Mouse (Mus musculus): ENCODE results near the gene Nfe2l1. TPM values are rescaled to one million over a fixed set of nuclear protein-coding genes. Genes with fewer than 3 reads are reported as not detected.

The Nfe2l1 gene
- total and polyA plus RNA-seq, 3 experiments = 395 to 436 (median 397) TPM

DNA sequence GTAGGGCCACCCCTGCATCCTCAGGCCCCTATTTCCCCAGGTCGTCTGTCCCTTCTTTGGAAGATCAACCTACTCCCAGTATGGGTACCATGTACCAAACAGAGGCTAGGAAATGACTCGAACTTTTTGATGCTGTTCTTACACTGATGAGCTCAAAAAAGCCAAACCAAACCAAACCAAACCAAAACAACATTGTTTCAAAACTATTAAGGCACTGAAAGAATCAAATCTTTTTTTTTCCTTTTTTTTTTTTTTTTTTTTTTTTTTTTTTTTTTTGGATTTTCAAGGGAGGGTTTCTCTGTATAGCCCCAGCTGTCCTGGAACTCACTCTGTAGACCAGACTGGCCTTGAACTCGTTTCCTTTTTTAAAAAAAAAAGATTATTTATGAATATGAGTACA, 13.9 kb upstream of the Nfe2l1 start:
- Histone ChIP-seq H3K27me3 (ENCODE audit: control insufficient read depth, insufficient read depth, low read length) (no peaks in the 10 kb centered on the region), H3K9ac (ENCODE audit: low read depth, low read length) (no peak overlapping the region), H3K27ac (no peak overlapping the region), H3K4me1 (ENCODE audit: control insufficient read depth, insufficient read depth, low read length) (no peaks in the 10 kb centered on the region), H3K36me3 (ENCODE audit: control insufficient read depth, insufficient read depth, low read length) (no peaks in the 10 kb centered on the region), H3K4me3 (no peak overlapping the region), H3K79me2 (replicated peaks; ENCODE audit: control insufficient read depth, insufficient read depth, low read length) (no peaks in the 10 kb centered on the region)
- DNase-seq = no peak
- TF ChIP-seq CTCF (IDR thresholded peaks at IDR 0.05) (no peak), EP300 (IDR thresholded peaks at IDR 0.05; ENCODE audit: insufficient read depth, low read depth, low read length) (no peak), POLR2A (IDR thresholded peaks at IDR 0.05; ENCODE audit: insufficient read depth, low read depth, low read length) (no peak)
- intact Hi-C loops (cut with DNase I) = no loop called here
- 58% methylated on average over 3 of the region's 3 CpGs for WGBS

- Histone ChIP-seq H3K4me3 (no peak overlapping the region), H3K36me3 (ENCODE audit: control insufficient read depth, insufficient read depth, low read length) (no peaks in the 10 kb centered on the region), H3K79me2 (replicated peaks; ENCODE audit: control insufficient read depth, insufficient read depth, low read length) (no peaks in the 10 kb centered on the region), H3K4me1 (ENCODE audit: control insufficient read depth, insufficient read depth, low read length) (no peaks in the 10 kb centered on the region; the same call in 1 of the 2 replicates), H3K27ac (no peak overlapping the region), H3K9ac (ENCODE audit: low read depth, low read length) (no peak overlapping the region), H3K27me3 (ENCODE audit: control insufficient read depth, insufficient read depth, low read length) (no peaks in the 10 kb centered on the region)
- TF ChIP-seq EP300 (IDR thresholded peaks at IDR 0.05; ENCODE audit: insufficient read depth, low read depth, low read length) (no peak), CTCF (IDR thresholded peaks at IDR 0.05) (no peak), POLR2A (IDR thresholded peaks at IDR 0.05; ENCODE audit: insufficient read depth, low read depth, low read length) (no peak)
- no peak for DNase-seq
- intact Hi-C loops (cut with DNase I) = no loop called here
- WGBS = 29% methylated on average over 8 of the region's 8 CpGs
Observed at GRCm38 (mm10) chr11:96840290-96840689, 10.5 kb upstream of the Nfe2l1 start.

GRCm38 (mm10) chr11:96839877-96840276, 10.1 kb upstream of the Nfe2l1 start:
- intact Hi-C loops (cut with DNase I) = no loop called here
- no peak overlapping the region for H3K9ac ChIP-seq (ENCODE audit: low read depth, low read length)

DNA sequence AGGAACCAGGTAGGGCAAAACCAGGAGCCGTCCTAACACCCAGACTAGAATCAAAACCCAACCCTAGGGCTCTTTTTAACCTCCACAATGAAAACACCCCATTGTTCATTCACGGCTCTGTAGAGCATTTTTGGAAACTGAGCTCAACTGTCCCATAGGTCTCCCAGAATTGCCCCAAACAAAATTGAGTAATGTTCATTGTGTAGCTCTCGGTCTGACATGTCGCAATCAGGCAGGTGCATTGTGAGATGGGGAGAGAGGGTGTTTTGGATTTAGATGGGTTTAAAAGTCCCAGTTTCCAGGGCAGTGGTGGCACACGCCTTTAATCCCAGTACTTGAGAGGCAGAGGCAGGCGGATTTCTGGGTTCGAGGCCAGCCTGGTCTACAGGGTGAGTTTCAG, 9.7 kb upstream of the Nfe2l1 start:
- 83% methylated on average over 7 of the region's 7 CpGs for WGBS
- Histone ChIP-seq H3K27me3 (ENCODE audit: control insufficient read depth, insufficient read depth, low read length) (no peaks in the 10 kb centered on the region), H3K36me3 (ENCODE audit: control insufficient read depth, insufficient read depth, low read length) (no peaks in the 10 kb centered on the region), H3K79me2 (replicated peaks; ENCODE audit: control insufficient read depth, insufficient read depth, low read length) (no peaks in the 10 kb centered on the region), H3K4me1 (ENCODE audit: control insufficient read depth, insufficient read depth, low read length) (no peaks in the 10 kb centered on the region; the same call in 1 of the 2 replicates), H3K27ac (no peak overlapping the region), H3K4me3 (no peak overlapping the region), H3K9ac (ENCODE audit: low read depth, low read length) (no peak overlapping the region)
- DNase-seq = no peak
- intact Hi-C loops (cut with DNase I) = no loop called here
- no peak for TF ChIP-seq POLR2A (IDR thresholded peaks at IDR 0.05; ENCODE audit: insufficient read depth, low read depth, low read length)
- TF ChIP-seq EP300 (IDR thresholded peaks at IDR 0.05; ENCODE audit: insufficient read depth, low read depth, low read length) = no peak
- no peak for TF ChIP-seq CTCF (IDR thresholded peaks at IDR 0.05)

More at GRCm38 (mm10) chr11:96839877-96840276, 10.1 kb upstream of the Nfe2l1 start:
- Histone ChIP-seq H3K27me3 (ENCODE audit: control insufficient read depth, insufficient read depth, low read length) (no peaks in the 10 kb centered on the region), H3K79me2 (replicated peaks; ENCODE audit: control insufficient read depth, insufficient read depth, low read length) (no peaks in the 10 kb centered on the region), H3K36me3 (ENCODE audit: control insufficient read depth, insufficient read depth, low read length) (no peaks in the 10 kb centered on the region), H3K4me3 (no peak overlapping the region), H3K4me1 (ENCODE audit: control insufficient read depth, insufficient read depth, low read length) (no peaks in the 10 kb centered on the region; the same call in 1 of the 2 replicates), H3K27ac (no peak overlapping the region)
- WGBS = 66% methylated on average over 3 of the region's 3 CpGs
- TF ChIP-seq CTCF (IDR thresholded peaks at IDR 0.05) (no peak), EP300 (IDR thresholded peaks at IDR 0.05; ENCODE audit: insufficient read depth, low read depth, low read length) (no peak), POLR2A (IDR thresholded peaks at IDR 0.05; ENCODE audit: insufficient read depth, low read depth, low read length) (no peak)
- DNase-seq = no peak

DNA sequence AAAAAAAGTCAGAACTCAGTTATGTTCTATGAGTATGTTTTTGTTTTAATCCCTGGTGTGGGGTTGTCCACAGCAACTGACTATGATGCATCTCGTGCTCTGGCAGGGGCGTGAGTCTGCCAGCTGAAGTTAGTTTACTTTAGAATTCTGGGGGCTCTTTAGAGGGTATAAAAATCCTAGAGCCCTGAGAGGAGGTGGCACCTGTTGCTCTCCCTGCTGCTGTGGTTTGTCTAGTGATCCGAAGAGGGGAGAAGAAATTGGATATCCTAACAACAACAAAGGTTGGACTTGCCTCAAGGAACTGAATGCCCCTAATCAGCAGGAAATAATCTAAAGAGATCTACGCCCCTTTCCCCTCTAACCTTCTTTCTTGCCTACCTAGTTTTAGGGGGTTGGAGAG, 8.6 kb upstream of the Nfe2l1 start:
- intact Hi-C loops (cut with DNase I) = no loop called here
- TF ChIP-seq EP300 (IDR thresholded peaks at IDR 0.05; ENCODE audit: insufficient read depth, low read depth, low read length) (no peak), POLR2A (IDR thresholded peaks at IDR 0.05; ENCODE audit: insufficient read depth, low read depth, low read length) (no peak), CTCF (IDR thresholded peaks at IDR 0.05) (no peak)
- Histone ChIP-seq H3K9ac (ENCODE audit: low read depth, low read length) (no peak overlapping the region), H3K79me2 (replicated peaks; ENCODE audit: control insufficient read depth, insufficient read depth, low read length) (no peaks in the 10 kb centered on the region), H3K27me3 (ENCODE audit: control insufficient read depth, insufficient read depth, low read length) (no peaks in the 10 kb centered on the region), H3K27ac (no peak overlapping the region), H3K36me3 (ENCODE audit: control insufficient read depth, insufficient read depth, low read length) (no peaks in the 10 kb centered on the region), H3K4me1 (ENCODE audit: control insufficient read depth, insufficient read depth, low read length) (no peaks in the 10 kb centered on the region; the same call in 1 of the 2 replicates), H3K4me3 (no peak overlapping the region)
- WGBS = 73% methylated on average over 4 of the region's 4 CpGs
- no peak for DNase-seq

DNA sequence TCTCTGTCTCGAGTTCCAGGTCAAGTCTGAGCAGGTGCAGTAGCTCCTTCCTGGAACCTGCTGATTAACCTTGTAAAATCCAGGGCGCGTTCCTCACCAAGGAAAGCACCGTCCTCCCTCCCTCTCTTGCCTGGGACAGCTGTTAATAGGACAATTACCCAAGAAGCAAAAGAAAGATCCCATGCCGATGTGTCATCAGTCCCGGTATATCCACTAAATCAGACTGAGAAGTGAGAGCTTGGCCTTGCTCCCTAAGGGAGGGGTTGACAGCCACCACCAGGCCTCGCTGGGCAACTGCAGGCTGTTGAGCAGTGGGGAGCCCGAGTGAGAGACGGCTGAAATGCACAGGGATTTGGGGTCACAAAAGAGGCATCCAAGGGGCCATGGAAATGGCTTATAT, 7.5 kb upstream of the Nfe2l1 start:
- DNase-seq = no peak
- TF ChIP-seq POLR2A (IDR thresholded peaks at IDR 0.05; ENCODE audit: insufficient read depth, low read depth, low read length) = no peak
- TF ChIP-seq CTCF (IDR thresholded peaks at IDR 0.05) = peak; percentile 59
- 0 out of 2 replicates have a peak, but pooled peaks have one; percentile 32 for TF ChIP-seq EP300 (IDR thresholded peaks at IDR 0.05; ENCODE audit: insufficient read depth, low read depth, low read length)
- no peak overlapping the region for H3K9ac ChIP-seq (ENCODE audit: low read depth, low read length)
- H3K27ac ChIP-seq = no peak overlapping the region
- intact Hi-C loops (cut with DNase I) = no loop called here
- no peaks in the 10 kb centered on the region for H3K36me3 ChIP-seq (ENCODE audit: control insufficient read depth, insufficient read depth, low read length)
- H3K27me3 ChIP-seq (ENCODE audit: control insufficient read depth, insufficient read depth, low read length) = no peaks in the 10 kb centered on the region
- H3K4me1 ChIP-seq (ENCODE audit: control insufficient read depth, insufficient read depth, low read length) = no peaks in the 10 kb centered on the region; the same call in 1 of the 2 replicates
- H3K4me3 ChIP-seq = no peak overlapping the region
- no peaks in the 10 kb centered on the region for H3K79me2 ChIP-seq (replicated peaks; ENCODE audit: control insufficient read depth, insufficient read depth, low read length)
- WGBS = 26% methylated on average over 9 of the region's 9 CpGs
